Mouse (Mus musculus) cortical plate, adult 2 months (tissue): ENCODE measurements at regions not wholly inside any gene's neighbourhood (a gene's known extent, or its start where the extent isn't known, plus 50 kb on each side); places are given as distances from the start of the nearest gene placed in this dataset.

Experiments used
- CTCF ChIP-seq: fragments of 200-500 bp; IDR thresholded peaks from 2 replicates; pipeline ENCODE4 v1.5.1; 2011; ENCODE audit warnings: mild to moderate bottlenecking, control low read depth, low read length; ENCODE audit not compliant: insufficient read depth; ENCODE audit errors: extremely low read depth
- POLR2A ChIP-seq: fragments of 200-500 bp; IDR thresholded peaks from 2 replicates; pipeline ENCODE4 v1.6.1; 2011; ENCODE audit warnings: mild to moderate bottlenecking, low read length, control low read depth; ENCODE audit not compliant: insufficient read depth; ENCODE audit errors: extremely low read depth

DNA sequence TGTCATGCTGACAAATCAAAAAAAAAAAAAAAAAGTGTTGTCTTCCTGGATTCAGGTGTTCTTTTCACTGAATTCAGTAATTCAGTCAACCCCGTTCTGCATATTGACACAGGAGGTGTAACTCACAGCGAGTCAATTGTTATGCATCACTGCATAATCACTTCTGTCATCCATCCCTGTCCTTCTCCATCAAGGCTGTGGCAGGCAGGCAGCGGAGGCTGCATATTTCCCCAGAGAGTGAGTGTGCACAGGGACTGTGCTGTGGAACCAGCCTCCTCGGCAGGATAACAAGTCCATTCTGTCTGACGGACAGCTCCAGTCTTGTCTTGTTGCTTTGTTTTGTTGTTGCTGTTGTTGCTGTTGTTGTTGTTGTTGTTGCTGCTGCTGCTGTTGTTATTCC, 127.3 kb upstream of the Lmo4 start:
- no peak for TF ChIP-seq CTCF
- TF ChIP-seq POLR2A = no peak
